8 mouse cellular contexts compared by ENCODE assay signal in the genomic region with DNA sequence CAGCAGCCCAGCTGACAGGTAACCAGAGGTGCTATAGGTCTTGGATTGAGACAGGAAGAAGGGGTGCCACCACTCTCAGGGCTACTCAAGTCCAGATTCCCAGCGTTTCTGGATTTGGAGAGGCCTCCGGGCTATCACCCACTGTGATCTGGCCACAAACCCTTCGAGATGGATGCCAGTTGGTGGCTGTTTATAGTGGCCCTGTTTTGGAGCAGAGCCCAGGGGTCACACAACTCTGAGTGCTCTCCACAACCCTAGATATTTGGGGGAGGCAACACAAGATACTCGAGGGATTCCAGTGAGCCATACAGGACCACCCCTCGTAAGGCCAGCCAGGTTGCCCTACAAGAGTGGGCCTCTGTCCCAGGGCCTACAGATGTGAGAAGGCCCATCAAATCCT. TPM values are rescaled to one million over a fixed set of nuclear protein-coding genes. Genes with fewer than 3 reads are reported as not detected.
DNase-seq lines count a peak whose midpoint lies in the region; ATAC-seq lines count a peak whose summit lies in the region.

No protein-coding gene starts in this region.

- H3K9ac ChIP-seq in limb, embryonic 13.5 days, result peak overlapping the region; percentile 99
- H3K9ac ChIP-seq in stomach, embryonic 14.5 days (replicated peaks; ENCODE audit: low read depth, low read length), result peak overlapping the region; percentile 97; the same call in 1 of the 2 replicates

- no peaks in the 10 kb centered on the region for H3K27me3 ChIP-seq in megakaryocyte, embryonic 14.5 days (replicated peaks)
- no peaks in the 10 kb centered on the region for H3K27me3 ChIP-seq in limb, embryonic 13.5 days
- no peaks in the 10 kb centered on the region for H3K27me3 ChIP-seq in stomach, embryonic 14.5 days (ENCODE audit: control insufficient read depth, insufficient read depth, low read length)

- H3K27ac ChIP-seq in limb, embryonic 13.5 days, result peak overlapping the region; percentile 91; the same call in 1 of the 2 replicates
- peak overlapping the region; percentile 94; the same call in 1 of the 2 replicates for H3K27ac ChIP-seq in stomach, embryonic 14.5 days (ENCODE audit: low read length)

- H3K4me3 ChIP-seq in megakaryocyte, embryonic 14.5 days (replicated peaks), result peak overlapping the region; percentile 98
- peak overlapping the region; percentile 95 for H3K4me3 ChIP-seq in limb, embryonic 13.5 days
- H3K4me3 ChIP-seq in stomach, embryonic 14.5 days (ENCODE audit: low read depth, low read length), result peak overlapping the region; percentile 82

- H3K4me1 ChIP-seq in megakaryocyte, embryonic 14.5 days, result peaks cover 84% of the 10 kb centered on the region
- H3K4me1 ChIP-seq in limb, embryonic 13.5 days, result peaks cover 66% of the 10 kb centered on the region
- H3K4me1 ChIP-seq in stomach, embryonic 14.5 days (ENCODE audit: control insufficient read depth, insufficient read depth, low read length), result peaks cover 33% of the 10 kb centered on the region

- no peak for ATAC-seq in cerebellum, adult (ENCODE audit: insufficient number of reproducible peaks, low FRiP score, low TSS enrichment)
- no peak for ATAC-seq in megakaryocyte, adult 5-6 weeks (ENCODE audit: poor library complexity, severe bottlenecking)
- ATAC-seq in limb, embryonic 13.5 days (ENCODE audit: low FRiP score, low read depth), result no peak
- ATAC-seq in stomach, embryonic 14.5 days (ENCODE audit: insufficient number of reproducible peaks, insufficient read depth, low FRiP score, low read depth), result no peak

- peak overlapping the region; percentile 91 for H3K4me2 ChIP-seq in limb, embryonic 13.5 days (replicated peaks)
- H3K4me2 ChIP-seq in stomach, embryonic 14.5 days (replicated peaks; ENCODE audit: low read depth, low read length), result peak overlapping the region; percentile 89

- no peaks in the 10 kb centered on the region for H3K9me3 ChIP-seq in megakaryocyte, embryonic 14.5 days
- H3K9me3 ChIP-seq in limb, embryonic 13.5 days, result no peaks in the 10 kb centered on the region
- H3K9me3 ChIP-seq in stomach, embryonic 14.5 days (ENCODE audit: control insufficient read depth, low read depth, low read length), result no peaks in the 10 kb centered on the region

- H3K36me3 ChIP-seq in megakaryocyte, embryonic 14.5 days (replicated peaks; ENCODE audit: low read length), result peaks cover 8% of the 10 kb centered on the region
- no peaks in the 10 kb centered on the region; the same call in 1 of the 2 replicates for H3K36me3 ChIP-seq in limb, embryonic 13.5 days
- no peaks in the 10 kb centered on the region for H3K36me3 ChIP-seq in stomach, embryonic 14.5 days (ENCODE audit: control insufficient read depth, insufficient read depth, low read length)

- WGBS in limb, embryonic 13.5 days, result 17% methylated on average over 5 of the region's 5 CpGs
- WGBS in stomach, embryonic 14.5 days, result 17% methylated on average over 5 of the region's 5 CpGs

- DNase-seq in cerebellum, adult 11-12 months, result peak; percentile 67
- DNase-seq in urinary bladder, postnatal 14 days (ENCODE audit: low spot score), result no peak
- DNase-seq in spleen, postnatal 36 days (ENCODE audit: low spot score in 2 of 2), result no peak

RNA-seq across cellular contexts. Expression of a gene that starts 1.8 kb away (rescaled TPM):
- 18.7 and 24.5 TPM in 2 replicates for polyA plus RNA-seq in megakaryocyte, embryonic 14.5 days (2012; ENCODE audit: insufficient read depth, low replicate concordance)
- 24.8 and 26.8 TPM in 2 replicates for total RNA-seq in megakaryocyte, adult 5-6 weeks (2015)
- 9.9 and 15.3 TPM in 2 replicates for total RNA-seq in megakaryocyte, adult 5-6 weeks (2017)
- 10.7 and 10.9 TPM in 2 replicates for polyA plus RNA-seq in limb, embryonic 13.5 days (2015; fragmentation: Nextera tagmentation; extraction: Ambion mirVana)
- polyA plus RNA-seq in stomach, embryonic 14.5 days (2014; fragmentation: Nextera tagmentation; extraction: Ambion mirVana), result 11.6 and 12.7 TPM in 2 replicates
